Mouse (Mus musculus) forebrain, embryonic 14.5 days (tissue): Measurements from ENCODE around the gene Mast1. TPM values are rescaled to one million over a fixed set of nuclear protein-coding genes. Genes with fewer than 3 reads are reported as not detected.
A peak's percentile ranks its signal among the peaks of the same experiment; 100 is the strongest.

Source experiments
- ATAC-seq: fragments of 200-750 bp; cut with Nextera tagmentation; 2 replicates; pipeline ENCODE4 v1.8.0; 2017; ENCODE audit warnings: mild to moderate bottlenecking, moderate library complexity
- DNase-seq: peaks from one replicate; pipeline ENCODE4 v3.0.0-alpha.2; 2015; ENCODE audit warnings: low spot score
- H3K27ac ChIP-seq: fragments of 300-500 bp; sonication (generic); 2 replicates; pipeline ENCODE4 v1.5.1; 2014; ENCODE audit warnings: low read depth, mild to moderate bottlenecking, control low read depth, low read length, moderate library complexity
- H3K27me3 ChIP-seq: fragments of 300-500 bp; sonication (generic); replicated peaks from 2 replicates; pipeline ENCODE4 v1.6.1; 2014; ENCODE audit warnings: low read length, control low read depth, mixed read lengths; ENCODE audit not compliant: control insufficient read depth, insufficient read depth
- H3K36me3 ChIP-seq: fragments of 300-500 bp; sonication (generic); 2 replicates; pipeline ENCODE4 v1.6.1; 2014; ENCODE audit warnings: low read length, control low read depth; ENCODE audit not compliant: control insufficient read depth, insufficient read depth
- H3K4me1 ChIP-seq: fragments of 300-500 bp; sonication (generic); 2 replicates; pipeline ENCODE4 v1.6.1; 2014; ENCODE audit warnings: antibody characterized with exemption, low read length, control low read depth; ENCODE audit not compliant: control insufficient read depth, insufficient read depth
- H3K4me2 ChIP-seq: fragments of 300-500 bp; sonication (generic); 2 replicates; pipeline ENCODE4 v1.6.1; 2014; ENCODE audit warnings: mild to moderate bottlenecking, control low read depth, low read length
- H3K4me3 ChIP-seq: fragments of 300-500 bp; sonication (generic); 2 replicates; pipeline ENCODE4 v1.5.1; 2014; ENCODE audit warnings: low read depth, low read length, control low read depth
- H3K9ac ChIP-seq: fragments of 300-500 bp; sonication (generic); 2 replicates; pipeline ENCODE4 v1.6.1; 2014; ENCODE audit warnings: mild to moderate bottlenecking, low read length, control low read depth, moderate library complexity
- H3K9me3 ChIP-seq: fragments of 300-500 bp; sonication (generic); replicated peaks from 2 replicates; pipeline ENCODE4 v1.6.1; 2016; ENCODE audit warnings: low read length, control low read depth, mixed read lengths; ENCODE audit not compliant: control insufficient read depth
- WGBS: fragments of 180-500 bp; shearing (Covaris S2); extraction: QIAGEN DNeasy Blood & Tissue Kit; methylation state at CpG from one replicate; pipeline ENCODE4 v1.1.7; 2014; 5-methylcytosine and 5-hydroxymethylcytosine counted together
- polyA plus RNA-seq: library from polyadenylated mRNA; unstranded; fragments of >200 nt; fragmentation: Nextera tagmentation; extraction: Ambion mirVana; gene quantifications from 2 replicates; pipeline ENCODE4 v1.2.1, GENCODE M21; 2014

Mast1 gene
- polyA plus RNA-seq: 24.5 and 40.2 TPM in 2 replicates

DNA sequence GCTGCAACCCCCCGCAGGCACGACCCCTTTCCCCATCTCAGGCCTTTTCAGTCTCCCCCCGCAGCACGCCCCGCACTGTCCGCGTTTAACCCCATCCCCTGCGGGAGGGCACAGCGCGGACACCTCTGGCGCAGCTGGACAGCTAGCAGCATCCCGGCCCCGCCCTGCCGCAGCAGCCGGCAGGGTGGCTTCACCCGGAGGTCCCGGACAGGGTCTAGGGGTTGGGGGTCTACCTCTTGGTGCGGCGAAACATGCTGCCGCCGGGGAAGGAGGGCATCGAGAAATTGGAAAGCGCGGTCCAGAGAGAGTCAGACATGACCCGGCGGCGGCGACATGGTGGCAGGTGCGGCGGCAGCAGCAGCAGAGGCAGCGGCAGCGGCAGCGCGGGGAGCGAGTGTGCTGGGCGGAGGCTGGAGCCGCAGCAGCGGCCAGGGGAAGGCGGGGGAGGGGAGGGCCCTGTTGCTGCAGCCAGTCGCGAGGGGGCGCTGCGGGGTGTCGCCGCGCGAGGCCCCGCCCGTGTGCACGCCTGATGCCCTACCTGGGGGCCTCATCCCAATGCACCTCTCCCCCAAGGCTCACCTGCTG lies at the start of gene Mast1:
Gene Mast1, minus strand, starts transcription at position 398 of the 585 bp plus-strand sequence.
- Histone ChIP-seq H3K4me3 (peak within 1 kb of the TSS; percentile 83), H3K9ac (peak within 1 kb of the TSS; percentile 93), H3K27ac (peak within 1 kb of the TSS; percentile 89), H3K4me1 (peaks cover 28% of the 10 kb centered on the region), H3K27me3 (no peaks in the 10 kb centered on the region), H3K4me2 (peak within 1 kb of the TSS; percentile 80), H3K36me3 (peaks cover 5% of the 10 kb centered on the region; the same call in 1 of the 2 replicates), H3K9me3 (no peaks in the 10 kb centered on the region)
- 1% methylated on average over 42 of the region's 50 CpGs for WGBS
- DNase-seq (peak; percentile 84), ATAC-seq (peak; percentile 73)

DNA sequence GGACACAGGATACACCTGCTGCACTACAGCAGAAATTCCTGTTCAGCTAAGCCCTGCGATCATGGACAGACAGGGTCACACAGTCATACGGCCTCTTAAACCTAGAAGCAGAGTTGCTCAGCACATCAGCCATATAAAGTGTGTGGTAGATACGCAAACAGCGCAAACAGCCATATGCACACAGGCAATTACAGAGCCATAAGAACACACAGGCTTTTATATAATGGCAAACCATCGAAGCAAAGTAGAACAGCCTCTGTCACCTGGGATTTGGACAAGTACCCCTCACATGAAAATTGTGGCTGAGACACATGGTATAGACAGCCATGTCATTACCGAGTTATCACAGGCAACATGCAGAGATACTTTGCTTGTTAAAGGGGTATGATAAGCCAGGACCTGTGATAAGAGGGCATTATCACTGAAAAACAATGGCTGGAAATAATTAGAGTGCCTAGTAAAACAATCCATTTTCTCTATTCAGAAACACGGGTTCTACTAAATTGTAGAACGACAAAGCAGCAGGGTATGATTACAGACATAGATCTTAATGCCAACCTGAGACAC lies 49.3 kb upstream of the Mast1 start:
- no peak for ATAC-seq
- H3K9me3 ChIP-seq: no peaks in the 10 kb centered on the region
- peak overlapping the region; percentile 49 for H3K4me3 ChIP-seq
- 33% methylated on average over 8 of the region's 8 CpGs for WGBS
- H3K27me3 ChIP-seq: 0 out of 2 replicates have a peak, but pooled peaks cover 12% of the 10 kb centered on the region
- H3K27ac ChIP-seq: peak overlapping the region; percentile 4; the same call in 1 of the 2 replicates
- no peaks in the 10 kb centered on the region for H3K36me3 ChIP-seq
- peak overlapping the region; percentile 67; the same call in 1 of the 2 replicates for H3K9ac ChIP-seq
- peaks cover 20% of the 10 kb centered on the region for H3K4me1 ChIP-seq
- H3K4me2 ChIP-seq: peak overlapping the region; percentile 98
- DNase-seq: no peak

DNA sequence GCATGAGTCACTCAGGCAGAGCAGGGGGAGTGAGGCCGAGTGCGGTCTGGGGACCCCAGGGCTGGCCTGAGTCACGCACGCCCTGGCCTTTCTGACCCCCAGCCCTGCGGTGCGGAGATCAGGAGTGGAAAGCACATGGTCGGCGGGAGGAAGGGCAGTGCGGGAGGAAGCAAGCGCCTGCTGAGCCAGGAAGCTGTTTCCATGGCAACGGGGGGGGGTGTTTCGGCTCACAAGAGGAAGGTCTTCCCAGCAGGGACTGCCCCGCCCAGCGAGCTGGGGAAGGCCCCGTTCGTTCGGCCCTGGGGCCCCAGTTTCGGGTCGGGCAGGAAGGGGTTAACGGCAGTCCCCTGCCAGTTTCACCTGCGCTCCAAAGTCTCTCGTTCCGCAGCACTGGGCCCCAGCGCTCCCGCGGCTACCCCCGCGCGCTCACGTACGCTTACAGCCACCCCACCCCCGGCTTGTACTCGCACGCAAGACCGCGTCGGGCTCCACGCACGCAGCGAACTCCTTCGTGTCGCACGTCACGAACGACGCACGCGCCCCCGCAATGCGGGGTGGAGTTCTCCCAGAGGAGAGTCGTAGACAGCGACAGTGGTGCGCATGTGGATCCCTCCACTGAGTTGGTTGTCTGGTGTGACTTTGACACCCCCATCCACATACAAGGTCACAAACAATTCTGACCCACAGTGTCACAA lies 48.7 kb upstream of the Mast1 start:
- H3K9me3 ChIP-seq: no peaks in the 10 kb centered on the region
- peak overlapping the region; percentile 98 for H3K4me2 ChIP-seq
- H3K9ac ChIP-seq: peak overlapping the region; percentile 67
- peaks cover 21% of the 10 kb centered on the region for H3K4me1 ChIP-seq
- ATAC-seq: peak; percentile 21
- H3K27ac ChIP-seq: peak overlapping the region; percentile 4; the same call in 1 of the 2 replicates
- under 1% methylated on average over 52 of the region's 53 CpGs for WGBS
- H3K4me3 ChIP-seq: peak overlapping the region; percentile 49
- H3K36me3 ChIP-seq: no peaks in the 10 kb centered on the region
- H3K27me3 ChIP-seq: 0 out of 2 replicates have a peak, but pooled peaks cover 12% of the 10 kb centered on the region
- DNase-seq: peak; percentile 89

DNA sequence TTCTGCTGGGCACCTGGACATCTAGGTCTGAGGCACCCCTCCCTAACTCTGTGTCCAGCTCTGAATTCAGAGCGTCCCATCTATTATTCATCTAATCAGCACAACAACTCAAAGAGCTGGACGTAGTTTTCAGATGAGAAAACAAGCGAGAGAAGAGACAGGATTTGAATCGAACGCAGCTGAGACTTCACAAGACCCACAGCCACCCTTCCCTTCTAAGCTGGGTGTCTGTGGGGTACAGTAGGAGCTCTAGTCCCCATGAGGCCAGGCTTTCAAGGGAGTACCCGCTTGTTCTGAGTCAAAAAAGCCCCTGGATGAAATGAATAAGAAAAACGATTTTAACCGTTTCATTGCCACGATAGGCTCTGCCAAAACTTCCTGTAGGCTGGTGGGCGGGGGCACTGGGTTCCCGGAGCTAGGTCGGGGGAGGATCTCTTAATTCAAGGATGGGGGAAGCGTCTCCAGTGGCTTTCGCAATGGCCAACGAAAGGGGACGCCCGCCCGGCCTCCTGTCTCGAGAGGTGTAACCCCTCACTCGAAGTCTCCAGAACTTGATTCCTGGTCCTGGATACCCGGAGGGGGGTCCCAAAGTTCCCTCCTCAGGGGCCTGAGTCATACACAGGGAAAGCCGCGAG lies 48.0 kb upstream of the Mast1 start:
- DNase-seq (no peak), ATAC-seq (no peak)
- H3K4me3 ChIP-seq: peak overlapping the region; percentile 49
- 2% methylated on average over 23 of the region's 23 CpGs for WGBS
- peaks cover 20% of the 10 kb centered on the region for H3K4me1 ChIP-seq
- peak overlapping the region; percentile 67 for H3K9ac ChIP-seq
- H3K27ac ChIP-seq: peak overlapping the region; percentile 4; the same call in 1 of the 2 replicates
- peak overlapping the region; percentile 98 for H3K4me2 ChIP-seq
- no peaks in the 10 kb centered on the region for H3K9me3 ChIP-seq
- 0 out of 2 replicates have a peak, but pooled peaks cover 12% of the 10 kb centered on the region for H3K27me3 ChIP-seq
- H3K36me3 ChIP-seq: no peaks in the 10 kb centered on the region

DNA sequence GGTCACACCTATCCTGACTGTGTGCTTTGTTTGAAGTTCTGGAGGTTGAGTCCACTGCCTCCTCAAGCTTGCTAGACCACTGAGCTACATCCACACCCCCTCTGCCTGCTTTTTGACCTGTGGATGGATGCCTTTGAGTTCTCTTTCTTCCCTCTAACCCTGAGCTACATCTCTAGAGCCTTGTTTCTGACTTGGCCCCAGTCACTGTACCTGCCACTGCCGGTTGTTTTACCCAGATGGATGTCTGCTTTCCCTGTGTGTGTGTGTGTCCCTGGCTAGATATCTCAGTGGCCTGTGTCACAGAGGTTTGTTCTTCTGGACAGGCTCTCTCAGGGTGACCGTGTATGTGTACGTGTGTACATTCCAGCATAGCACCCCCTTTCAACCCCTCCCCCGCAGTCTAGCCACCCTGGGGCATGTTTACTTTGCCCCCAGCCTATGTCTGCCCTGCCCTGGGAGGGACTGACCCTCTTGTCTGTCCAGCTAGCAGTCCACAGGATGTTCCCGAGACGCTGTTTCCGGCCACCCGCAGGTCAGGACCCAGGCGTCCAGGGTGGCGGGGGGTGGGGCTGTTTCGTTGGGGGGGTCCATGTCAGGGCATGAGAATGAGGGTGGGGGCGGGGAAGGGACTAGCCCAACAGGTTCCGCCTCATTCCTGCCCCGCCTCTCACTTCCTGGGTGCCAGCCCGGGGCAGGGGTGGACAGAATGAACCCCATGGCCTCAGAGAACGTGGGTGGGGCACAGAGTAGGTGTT lies 47.3 kb upstream of the Mast1 start:
- Histone ChIP-seq H3K4me2 (peak overlapping the region; percentile 98; the same call in 1 of the 2 replicates), H3K36me3 (no peaks in the 10 kb centered on the region), H3K27me3 (0 out of 2 replicates have a peak, but pooled peaks cover 12% of the 10 kb centered on the region), H3K4me1 (peaks cover 22% of the 10 kb centered on the region), H3K9ac (peak overlapping the region; percentile 67; the same call in 1 of the 2 replicates), H3K27ac (no peak overlapping the region), H3K9me3 (no peaks in the 10 kb centered on the region), H3K4me3 (no peak overlapping the region)
- 20% methylated on average over 16 of the region's 16 CpGs for WGBS
- ATAC-seq: no peak
- no peak for DNase-seq

DNA sequence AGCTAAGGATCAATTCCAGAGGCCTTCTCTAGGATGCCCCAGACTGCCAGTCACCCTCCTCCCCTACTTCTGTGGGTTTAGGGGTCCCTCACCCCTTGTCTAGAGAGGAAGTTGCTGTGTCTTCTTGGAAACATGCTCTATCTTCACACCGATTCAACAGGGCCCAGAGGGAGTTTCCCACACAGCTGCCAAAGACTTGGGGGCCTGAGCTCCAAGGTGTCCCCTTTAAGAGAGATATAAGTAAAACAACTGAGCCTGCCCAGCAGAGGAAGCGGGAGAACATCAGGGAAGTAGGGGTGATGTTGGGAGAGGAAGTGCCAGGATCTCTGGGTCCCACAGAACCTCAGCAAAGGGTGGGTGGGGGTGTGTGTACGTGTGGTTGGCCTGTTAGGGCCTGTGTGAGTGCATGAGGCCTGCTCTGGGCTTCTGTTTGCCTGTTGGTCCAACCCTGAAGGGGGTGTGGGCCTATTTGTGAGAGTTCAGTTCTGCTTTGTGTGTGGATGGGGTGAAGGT lies 45.4 kb upstream of the Mast1 start:
- ATAC-seq (no peak), DNase-seq (no peak)
- H3K36me3 ChIP-seq: no peaks in the 10 kb centered on the region
- peaks cover 34% of the 10 kb centered on the region for H3K4me1 ChIP-seq
- peaks cover 25% of the 10 kb centered on the region for H3K27me3 ChIP-seq
- H3K4me2 ChIP-seq: no peak overlapping the region
- H3K27ac ChIP-seq: no peak overlapping the region
- WGBS: 69% methylated on average over 3 of the region's 3 CpGs
- no peak overlapping the region for H3K4me3 ChIP-seq
- no peaks in the 10 kb centered on the region for H3K9me3 ChIP-seq
- H3K9ac ChIP-seq: no peak overlapping the region

DNA sequence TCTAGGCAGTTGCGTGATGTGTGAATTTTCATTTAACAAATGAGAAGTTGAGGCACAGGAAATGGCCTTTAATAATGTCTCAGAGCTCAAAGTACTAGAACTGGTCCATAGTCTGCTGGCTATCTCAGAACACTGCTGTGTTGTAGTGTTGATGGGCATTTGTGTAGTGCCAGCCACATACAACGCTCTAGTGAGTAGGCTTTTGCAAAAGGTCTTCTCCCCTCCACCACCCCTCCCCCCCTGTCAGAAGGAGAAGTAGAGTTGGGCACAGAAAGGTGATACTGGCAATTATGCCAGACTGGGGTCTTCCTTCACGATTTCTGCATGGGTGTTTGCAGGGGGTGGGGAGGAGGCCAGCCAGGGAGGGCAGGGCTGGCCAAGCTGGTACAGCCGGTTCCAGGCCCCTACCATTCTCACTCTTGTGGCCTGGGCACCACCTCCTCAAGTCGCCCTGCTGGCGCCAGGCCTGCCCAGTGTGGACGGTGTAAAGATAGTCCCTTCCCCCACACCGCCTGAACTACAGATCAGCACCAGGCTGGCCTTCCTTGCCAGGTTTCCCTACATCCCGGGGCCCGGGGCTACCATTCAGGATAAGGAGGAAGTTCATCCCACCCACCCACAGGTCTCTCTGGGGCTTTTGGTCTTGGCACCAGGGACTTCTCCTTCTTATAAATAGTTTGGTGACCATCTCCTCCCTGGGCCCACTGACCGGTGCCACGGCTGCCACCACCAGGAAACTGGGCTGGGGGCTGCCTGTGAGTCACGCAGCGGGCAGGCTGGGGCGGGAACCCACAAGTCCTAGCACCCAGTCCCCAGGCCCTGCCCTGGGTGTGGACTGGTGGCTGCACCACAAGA lies 44.7 kb upstream of the Mast1 start:
- Histone ChIP-seq H3K27ac (no peak overlapping the region), H3K4me1 (peaks cover 38% of the 10 kb centered on the region), H3K4me2 (no peak overlapping the region), H3K27me3 (peaks cover 31% of the 10 kb centered on the region), H3K36me3 (no peaks in the 10 kb centered on the region), H3K9me3 (no peaks in the 10 kb centered on the region), H3K9ac (no peak overlapping the region), H3K4me3 (no peak overlapping the region)
- no peak for ATAC-seq
- 80% methylated on average over 15 of the region's 15 CpGs for WGBS
- DNase-seq: no peak
